Mouse (Mus musculus): ENCODE measurements at regions not wholly inside any gene's neighbourhood (a gene's known extent, or its start where the extent isn't known, plus 50 kb on each side); places are given as distances from the start of the nearest gene placed in this dataset.

DNA sequence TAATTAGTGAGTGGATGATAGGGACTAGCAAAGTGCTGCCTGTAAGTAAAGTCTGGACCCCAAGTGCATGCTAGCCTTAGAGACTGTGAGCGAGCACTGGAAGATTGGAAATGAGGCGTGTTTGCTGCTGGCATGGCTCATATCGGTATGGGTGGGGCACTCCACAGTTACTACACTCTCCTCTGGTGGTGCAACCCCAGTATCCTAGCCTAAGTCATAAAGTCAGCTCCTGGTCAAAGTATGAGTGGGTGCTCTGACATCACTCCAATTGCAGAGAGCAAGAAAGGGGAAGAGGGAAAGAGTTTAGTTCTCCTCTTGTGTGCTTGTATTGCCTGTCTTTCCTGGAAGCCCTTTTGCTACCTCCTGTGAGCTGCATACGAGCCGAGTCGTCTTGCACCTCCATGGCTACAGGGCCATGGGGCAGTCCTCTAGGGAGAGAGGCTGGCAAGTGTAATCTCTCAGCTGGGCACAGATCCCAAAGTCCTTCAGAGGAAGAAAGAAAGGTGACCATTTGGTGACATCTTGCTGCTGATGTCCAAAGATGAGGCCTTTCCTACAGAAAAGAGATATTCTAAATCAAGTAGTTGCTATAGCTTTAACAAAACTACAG is 281.2 kb upstream of the Id2 start:
- DNase-seq, result no peak

DNA sequence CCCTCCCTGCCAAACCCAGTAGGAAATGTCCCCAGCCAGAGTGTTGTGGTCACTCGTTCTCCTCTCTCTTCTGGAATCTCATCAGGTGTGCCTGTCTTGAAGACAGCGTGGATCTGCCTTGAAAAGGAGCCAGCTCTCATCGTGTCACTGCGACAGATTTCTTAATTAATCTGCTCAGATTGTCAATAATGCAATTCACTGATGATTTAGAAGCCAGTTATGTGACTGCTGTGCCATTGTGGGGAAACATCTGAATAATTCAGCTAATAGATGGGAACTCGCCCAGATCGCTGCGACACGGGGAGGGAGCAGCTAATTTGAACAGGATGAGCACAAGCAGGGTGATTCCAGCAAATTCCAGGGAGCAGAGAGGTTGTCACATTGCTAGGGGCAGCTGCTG is 279.5 kb upstream of the Id2 start:
- no peak for DNase-seq

GRCm38 (mm10) chr12:25367541-25367940 is 270.6 kb upstream of the Id2 start:
- no peak for DNase-seq

- no peak for DNase-seq
Observed at GRCm38 (mm10) chr12:25365600-25366267, 268.8 kb upstream of the Id2 start.

DNA sequence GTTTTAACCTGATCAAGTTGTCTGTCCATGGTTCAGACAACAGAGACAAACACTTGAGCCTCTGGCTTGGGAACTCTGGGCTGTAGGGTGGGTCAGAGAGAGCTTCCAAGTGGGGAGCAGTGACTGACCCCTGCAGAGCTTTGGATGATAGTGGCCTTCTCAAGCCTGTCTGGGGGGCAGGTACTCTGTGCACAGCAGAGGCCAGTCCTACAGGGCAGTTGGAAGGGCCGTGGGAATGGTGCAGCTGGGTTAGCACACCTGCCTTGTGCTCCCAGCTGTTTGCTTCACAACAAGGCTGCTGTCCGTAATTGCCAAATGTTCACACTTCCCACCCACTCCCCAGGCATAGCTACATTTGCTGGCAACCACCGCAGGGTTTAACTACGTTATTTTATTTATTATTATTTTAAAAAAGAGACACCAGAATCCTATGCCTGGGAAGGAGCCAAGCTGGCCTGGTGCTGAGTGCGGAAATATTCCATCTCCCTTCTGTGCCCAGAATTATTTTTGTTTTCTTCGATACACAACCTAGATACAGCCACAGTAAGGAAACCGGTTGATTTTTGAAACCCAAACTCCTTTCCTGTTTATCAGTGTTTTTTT is 268.1 kb upstream of the Id2 start:
- DNase-seq, result no peak

DNA sequence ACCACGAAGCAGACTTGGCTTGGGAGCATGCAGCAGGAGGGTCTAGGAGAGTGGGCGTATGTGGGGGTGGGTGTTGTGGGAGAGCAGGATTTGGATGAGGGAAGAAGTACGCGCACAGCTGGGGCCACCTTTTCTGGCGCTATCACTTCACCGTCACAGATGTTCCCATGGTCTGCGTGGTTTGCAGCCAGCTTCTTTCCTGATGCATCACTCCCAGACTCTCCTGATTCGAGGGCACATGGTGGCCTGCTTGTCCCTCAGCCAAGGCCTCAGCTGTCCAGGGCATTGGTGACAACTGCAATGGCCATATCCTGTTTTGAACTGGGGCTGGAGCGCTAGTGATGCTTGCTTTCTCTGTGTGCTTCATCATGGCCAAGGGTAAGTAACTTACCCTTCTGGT is 266.9 kb upstream of the Id2 start:
- DNase-seq, result no peak

- DNase-seq, result no peak
Observed at GRCm38 (mm10) chr12:25363341-25363740, 266.4 kb upstream of the Id2 start.

DNA sequence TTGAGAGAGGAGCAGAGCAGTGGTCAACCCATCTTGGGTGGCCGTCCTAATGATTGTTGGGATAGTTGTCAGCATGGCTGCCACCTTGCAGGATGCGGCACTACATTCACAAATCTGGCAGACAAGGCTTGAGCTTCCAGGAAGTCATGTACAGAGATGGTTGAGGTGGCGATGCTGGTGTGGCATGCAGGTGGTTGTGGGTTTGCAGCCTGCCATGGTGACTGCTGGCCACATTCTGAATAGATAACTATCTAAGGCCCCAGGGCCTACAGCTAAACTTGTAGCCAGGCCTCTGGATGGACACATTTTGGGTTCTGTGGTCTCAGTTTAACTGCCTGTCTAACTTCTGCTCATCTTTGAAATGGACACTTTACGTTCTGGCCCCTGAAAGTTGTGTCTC is 265.8 kb upstream of the Id2 start:
- no peak for DNase-seq

DNA sequence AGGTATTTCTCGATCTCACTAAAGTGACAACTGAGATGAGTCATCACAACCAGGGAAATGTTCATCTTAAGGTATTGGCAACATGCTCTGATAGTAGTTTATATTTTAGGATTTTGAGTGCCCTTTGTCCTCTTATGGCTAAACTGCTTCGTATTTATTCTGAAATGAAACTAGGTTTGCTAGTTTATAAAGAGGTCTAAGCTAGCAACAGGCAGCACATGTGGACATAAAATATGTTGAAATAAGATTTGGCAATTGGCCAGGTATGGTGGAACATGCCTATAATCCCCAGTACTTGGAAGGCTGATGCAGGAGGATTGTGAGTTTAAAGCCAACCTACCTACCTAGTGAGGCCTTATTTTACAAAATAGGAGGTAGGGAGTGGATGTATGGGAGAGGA is 263.8 kb upstream of the Id2 start:
- no peak for DNase-seq

- no peak for DNase-seq
Observed at GRCm38 (mm10) chr12:25359931-25360330, 263.0 kb upstream of the Id2 start.

GRCm38 (mm10) chr12:25358846-25359525 is 262.0 kb upstream of the Id2 start:
- no peak for DNase-seq

DNA sequence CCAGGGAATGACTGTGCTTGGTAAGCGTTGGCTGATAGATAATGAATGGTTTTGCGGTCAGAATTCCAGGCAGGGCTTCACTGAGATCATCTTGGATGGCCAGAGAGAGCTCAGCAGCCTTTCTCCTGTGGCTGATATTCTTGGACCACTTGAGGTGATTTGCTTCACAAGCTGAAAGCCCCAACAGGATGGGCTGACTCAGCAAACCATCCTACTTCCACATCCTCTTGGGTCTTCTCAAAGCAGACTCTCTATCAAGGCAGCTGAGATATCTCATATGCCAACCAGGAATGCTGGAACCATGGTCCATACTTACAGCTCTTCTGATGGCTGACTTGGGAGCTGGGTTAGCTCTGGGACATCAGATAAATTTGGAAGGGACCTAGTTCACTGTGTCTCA is 259.8 kb upstream of the Id2 start:
- no peak for DNase-seq

- no peak for DNase-seq
Observed at GRCm38 (mm10) chr12:25355217-25355616, 258.3 kb upstream of the Id2 start.

DNA sequence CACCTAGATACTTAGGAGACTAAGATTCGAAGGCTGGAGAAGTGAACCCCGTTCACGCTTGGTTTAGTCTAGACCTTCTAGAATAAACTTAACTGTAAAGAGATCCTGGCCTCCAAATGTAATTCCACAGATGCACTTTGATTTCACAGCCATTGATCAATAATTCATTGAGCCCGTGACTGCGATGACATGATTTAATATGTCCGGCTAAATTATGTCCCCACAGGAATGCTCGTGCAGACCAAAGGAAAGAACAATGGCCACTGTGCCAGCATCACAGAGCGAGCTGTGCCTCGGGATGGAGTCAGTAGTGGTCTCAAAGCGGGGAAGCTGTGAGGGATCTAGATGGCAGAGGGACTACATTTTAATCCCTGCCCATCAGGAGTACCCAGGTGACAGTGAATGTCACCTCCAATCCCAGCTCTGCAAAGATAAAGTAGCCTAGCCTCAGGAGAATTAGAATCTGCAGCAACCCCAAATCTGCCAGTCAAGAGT is 256.5 kb upstream of the Id2 start:
- DNase-seq, result no peak

DNA sequence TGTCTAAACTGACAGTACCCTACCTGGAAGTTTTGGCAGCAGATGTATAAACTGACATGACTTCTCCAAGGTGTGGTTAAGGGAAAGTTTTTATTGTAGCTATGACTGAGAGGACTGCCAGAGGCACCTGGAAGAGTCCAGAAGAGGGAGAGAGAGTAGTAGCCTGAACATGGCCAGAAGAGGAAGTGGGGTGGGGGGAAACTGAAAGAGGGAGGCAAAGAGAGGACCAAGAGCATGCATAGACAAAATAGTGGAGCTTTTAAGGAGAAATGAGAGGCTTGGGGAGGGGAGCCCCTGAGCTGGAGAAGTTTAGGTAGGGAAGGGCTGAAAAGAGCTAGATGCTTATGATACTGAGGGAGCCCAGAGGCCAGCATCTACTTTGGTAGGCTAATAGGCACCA is 255.2 kb upstream of the Id2 start:
- no peak for DNase-seq

DNA sequence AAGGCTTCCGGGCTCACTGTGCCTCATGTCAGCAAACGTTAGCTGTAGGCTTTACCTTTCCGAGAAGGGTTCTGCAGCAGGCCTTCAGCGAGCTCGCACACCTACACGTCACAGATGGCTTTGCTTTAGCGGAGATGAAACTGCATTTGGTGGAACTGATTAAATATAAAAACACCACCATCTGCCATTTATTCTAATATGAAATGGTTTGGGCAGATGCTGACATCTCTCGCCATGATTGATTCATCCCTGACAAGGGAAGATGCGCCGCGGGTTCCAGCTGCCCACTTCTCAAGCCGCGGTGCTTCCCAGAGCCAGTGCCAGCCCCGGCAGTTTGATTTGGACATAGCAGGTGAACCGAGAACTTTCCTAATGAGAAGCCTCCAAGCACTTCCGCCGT is 247.4 kb upstream of the Id2 start:
- DNase-seq, result no peak

DNA sequence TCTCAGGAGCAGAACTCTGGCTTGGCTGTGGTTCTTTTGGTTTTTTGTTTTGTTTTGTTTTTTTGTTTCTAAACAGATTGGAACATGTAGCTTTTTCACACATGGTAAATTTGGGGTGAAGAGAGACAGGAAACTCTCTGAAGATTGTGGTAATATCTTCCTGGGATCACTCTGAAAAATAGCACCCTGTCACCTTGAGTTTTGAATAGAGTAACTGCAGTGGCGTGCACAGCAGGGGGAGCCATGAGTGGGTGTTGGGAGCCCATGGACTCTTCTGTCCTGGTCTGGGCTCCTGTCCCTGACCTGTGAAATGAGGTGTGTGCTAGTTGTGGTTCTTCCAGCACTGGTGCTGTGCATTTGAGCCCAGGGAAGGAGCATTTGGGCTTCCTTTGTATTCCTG is 241.8 kb upstream of the Id2 start:
- DNase-seq, result no peak

- DNase-seq, result no peak
Observed at GRCm38 (mm10) chr12:25335930-25336329, 239.0 kb upstream of the Id2 start.

DNA sequence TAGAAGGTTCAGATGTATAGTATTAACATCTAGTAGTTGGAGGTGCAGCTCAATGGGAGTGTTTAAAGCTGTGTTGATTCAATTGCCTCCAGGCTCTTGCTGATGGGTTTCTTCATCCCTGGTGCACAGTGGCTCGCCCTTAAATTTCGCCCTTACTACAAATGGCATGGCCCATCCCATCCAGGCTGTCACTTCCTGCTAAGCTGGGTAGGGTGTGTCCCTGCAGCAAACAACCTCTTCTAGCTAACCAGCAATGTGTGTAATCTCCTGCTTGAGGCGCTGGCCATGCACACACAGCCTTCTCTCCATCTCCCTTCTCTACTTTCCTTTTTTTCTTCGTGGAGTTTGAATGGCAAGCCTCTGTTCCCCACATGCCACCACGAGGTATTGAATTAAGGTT is 238.1 kb upstream of the Id2 start:
- DNase-seq, result no peak

GRCm38 (mm10) chr12:25332384-25333035 is 235.6 kb upstream of the Id2 start:
- DNase-seq, result no peak

DNA sequence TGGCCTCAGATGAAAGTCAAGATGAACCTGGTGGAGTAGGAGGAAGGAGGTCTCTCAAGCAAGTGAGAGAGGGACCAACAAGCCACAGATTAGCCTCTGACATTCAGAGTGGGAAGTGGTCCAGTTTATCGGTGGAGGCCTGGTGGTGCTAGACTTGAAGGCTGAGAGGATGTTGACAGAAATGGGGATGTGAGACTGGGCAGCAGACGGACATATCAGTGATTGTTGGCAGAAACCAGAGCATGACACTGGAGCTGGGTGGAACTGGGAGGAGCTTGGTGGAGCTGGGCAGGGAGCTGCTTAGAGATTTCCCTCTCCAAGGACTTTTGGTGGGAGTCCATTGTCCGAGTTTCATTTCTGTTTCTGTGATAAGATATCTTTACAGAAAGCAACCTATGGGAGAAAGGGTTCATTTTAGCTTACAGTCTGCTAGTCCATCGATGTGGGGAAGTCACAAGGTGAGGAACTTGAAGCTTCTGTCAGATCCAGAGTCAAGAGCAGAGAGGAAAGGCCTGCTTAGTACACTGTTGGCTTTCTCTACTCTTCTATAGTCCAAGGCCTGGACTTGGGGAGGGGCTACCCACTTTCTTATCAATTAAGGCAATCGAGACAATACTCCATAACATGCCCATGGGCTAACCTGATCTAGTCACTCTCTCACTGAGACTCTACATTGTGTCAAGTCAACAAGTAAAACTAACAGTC is 233.2 kb upstream of the Id2 start:
- DNase-seq, result no peak

GRCm38 (mm10) chr12:25325901-25326300 is 229.0 kb upstream of the Id2 start:
- no peak for DNase-seq

- no peak for DNase-seq
Observed at GRCm38 (mm10) chr12:25323171-25323570, 226.2 kb upstream of the Id2 start.
